Mouse (Mus musculus) midbrain, embryonic 16.5 days (tissue): ENCODE measurements at regions not wholly inside any gene's neighbourhood (a gene's known extent, or its start where the extent isn't known, plus 50 kb on each side); places are given as distances from the start of the nearest gene placed in this dataset.
"Not testable (repeated sequence)": the region's sequence is repeated elsewhere in the genome, so short reads cannot be mapped to it uniquely, and the experiment has no call there.

ENCODE experiments used
- ATAC-seq: fragments of 200-750 bp; cut with Nextera tagmentation; 2 replicates; pipeline ENCODE4 v1.8.0; 2017; ENCODE audit warnings: moderate TSS enrichment
- H3K27ac ChIP-seq: fragments of 300-500 bp; sonication (generic); 2 replicates; pipeline ENCODE4 v1.5.1; 2014; ENCODE audit warnings: mild to moderate bottlenecking, low read length, mixed read lengths
- H3K27me3 ChIP-seq: fragments of 300-500 bp; sonication (generic); 2 replicates; pipeline ENCODE4 v1.6.1; 2014; ENCODE audit warnings: low read depth, low read length, mixed read lengths; ENCODE audit not compliant: control insufficient read depth, insufficient read depth
- H3K36me3 ChIP-seq: fragments of 300-500 bp; sonication (generic); 2 replicates; pipeline ENCODE4 v1.6.1; 2014; ENCODE audit warnings: mild to moderate bottlenecking, low read length, moderate library complexity, mixed read lengths; ENCODE audit not compliant: control insufficient read depth, insufficient read depth
- H3K4me1 ChIP-seq: fragments of 300-500 bp; sonication (generic); 2 replicates; pipeline ENCODE4 v1.6.1; 2014; ENCODE audit warnings: mild to moderate bottlenecking, low read length, mixed read lengths; ENCODE audit not compliant: control insufficient read depth, insufficient read depth
- H3K4me2 ChIP-seq: fragments of 300-500 bp; sonication (generic); 2 replicates; pipeline ENCODE4 v1.6.1; 2014; ENCODE audit warnings: mild to moderate bottlenecking, low read length, mixed read lengths
- H3K4me3 ChIP-seq: fragments of 300-500 bp; sonication (generic); 2 replicates; pipeline ENCODE4 v1.5.1; 2014; ENCODE audit warnings: low read depth, mild to moderate bottlenecking, low read length, moderate library complexity, mixed read lengths
- H3K9ac ChIP-seq: fragments of 300-500 bp; sonication (generic); 2 replicates; pipeline ENCODE4 v1.6.1; 2014; ENCODE audit warnings: low read depth, low read length, mixed read lengths
- H3K9me3 ChIP-seq: fragments of 300-500 bp; sonication (generic); replicated peaks from 2 replicates; pipeline ENCODE4 v1.6.1; 2014; ENCODE audit warnings: mild to moderate bottlenecking, low read length, mixed read lengths; ENCODE audit not compliant: control insufficient read depth, poor library complexity, severe bottlenecking
- WGBS: fragments of 180-500 bp; shearing (Covaris S2); extraction: QIAGEN DNeasy Blood & Tissue Kit; methylation state at CpG from one replicate; pipeline ENCODE4 v1.1.7; 2014; 5-methylcytosine and 5-hydroxymethylcytosine counted together

GRCm38 (mm10) chr7:39655287-39655652 is 137.7 kb downstream of the Zfp619 start:
- not testable (repeated sequence) for H3K27me3 ChIP-seq, H3K36me3 ChIP-seq, H3K4me1 ChIP-seq, H3K9me3 ChIP-seq
- peak; percentile 91 for ATAC-seq
- 18% methylated on average over 20 of the region's 23 CpGs for WGBS
- Histone ChIP-seq H3K9ac (peak overlapping the region; percentile 65; the same call in 1 of the 2 replicates), H3K4me2 (peak overlapping the region; percentile 71), H3K27ac (peak overlapping the region; percentile 85), H3K4me3 (peak overlapping the region; percentile 43)

DNA sequence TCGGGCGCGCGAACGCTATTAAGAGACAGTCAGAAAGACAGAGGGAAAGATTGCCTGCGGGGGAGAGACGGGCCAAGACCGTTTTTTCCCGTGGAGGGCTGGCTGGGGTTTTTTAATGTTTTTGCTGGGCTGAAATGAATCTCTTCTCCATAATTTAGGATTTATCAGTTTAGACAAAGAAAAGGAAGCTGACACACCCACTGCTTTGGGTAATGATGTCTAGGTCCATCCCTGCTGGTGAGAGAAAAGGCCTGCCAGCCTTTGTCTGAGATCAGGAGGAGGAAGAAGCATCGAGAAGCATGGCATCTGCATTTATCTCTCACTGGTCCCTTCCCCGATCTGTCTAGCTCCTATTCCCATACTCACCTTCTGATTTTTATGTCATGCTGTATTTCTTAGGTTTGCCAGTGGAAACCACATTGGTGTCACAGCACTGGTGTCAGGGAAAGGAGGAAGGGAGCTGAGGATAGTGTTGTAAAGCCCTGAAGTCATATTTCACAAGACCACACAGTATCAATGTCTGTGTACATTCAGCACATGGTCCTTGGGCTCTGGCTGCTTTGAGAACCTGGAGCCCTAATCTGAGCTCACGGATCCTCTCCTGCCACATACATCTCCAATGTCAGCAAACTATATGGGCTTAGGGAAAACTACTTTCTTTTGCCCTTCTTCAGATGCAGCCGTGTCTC is 138.3 kb downstream of the Zfp619 start:
- H3K4me3 ChIP-seq: peak overlapping the region; percentile 43
- no peaks in the 10 kb centered on the region for H3K9me3 ChIP-seq
- ATAC-seq: peak; percentile 68
- peak overlapping the region; percentile 85 for H3K27ac ChIP-seq
- H3K4me2 ChIP-seq: peak overlapping the region; percentile 71
- no peaks in the 10 kb centered on the region for H3K36me3 ChIP-seq
- H3K9ac ChIP-seq: peak overlapping the region; percentile 65
- WGBS: 33% methylated on average over 13 of the region's 13 CpGs
- H3K4me1 ChIP-seq: peaks cover 7% of the 10 kb centered on the region; the same call in 1 of the 2 replicates
- H3K27me3 ChIP-seq: no peaks in the 10 kb centered on the region

GRCm38 (mm10) chr7:39659597-39659996 is 142.0 kb downstream of the Zfp619 start:
- no peak overlapping the region for H3K4me3 ChIP-seq
- 51% methylated on average over 5 of the region's 5 CpGs for WGBS
- no peaks in the 10 kb centered on the region for H3K9me3 ChIP-seq
- no peak overlapping the region for H3K9ac ChIP-seq
- H3K27me3 ChIP-seq: no peaks in the 10 kb centered on the region
- H3K36me3 ChIP-seq: no peaks in the 10 kb centered on the region
- no peak overlapping the region for H3K27ac ChIP-seq
- peaks cover 7% of the 10 kb centered on the region; the same call in 1 of the 2 replicates for H3K4me1 ChIP-seq
- no peak for ATAC-seq
- no peak overlapping the region for H3K4me2 ChIP-seq

DNA sequence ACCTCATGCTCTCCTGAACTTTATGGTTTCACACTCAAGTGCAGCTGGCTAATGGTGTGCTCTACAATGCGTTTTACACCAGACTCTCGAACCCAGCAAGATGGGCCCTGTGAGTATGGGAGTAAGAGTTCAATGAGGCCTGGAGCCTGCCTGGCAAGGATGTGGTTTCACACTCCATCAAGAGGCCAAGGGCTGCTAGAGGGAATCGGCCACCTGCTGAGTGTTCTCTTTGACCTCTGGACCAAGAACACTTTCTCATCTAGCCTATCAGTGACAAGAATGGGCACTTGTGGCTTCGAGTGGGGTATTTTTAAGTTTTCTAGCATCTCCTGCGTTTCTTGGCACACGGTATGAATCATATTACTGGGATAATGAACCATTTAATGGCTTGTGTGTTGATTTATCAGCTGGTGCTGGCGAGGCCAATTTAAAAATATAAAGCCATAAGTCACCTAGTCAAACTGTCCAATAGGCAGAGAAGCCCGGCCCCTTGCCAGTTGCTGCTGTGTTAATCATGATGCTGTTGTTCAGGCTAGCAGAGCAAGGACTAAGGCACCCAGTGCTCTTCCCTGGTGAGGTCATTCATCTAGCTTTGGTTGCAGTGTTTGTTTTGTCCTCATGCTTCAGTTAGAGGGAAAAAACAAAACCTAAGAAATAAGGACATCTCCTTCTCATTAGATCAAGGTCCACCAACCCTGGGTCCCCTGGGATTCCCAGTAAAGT is 157.7 kb downstream of the Zfp619 start:
- WGBS: 86% methylated on average over 8 of the region's 8 CpGs
- no peak for ATAC-seq

DNA sequence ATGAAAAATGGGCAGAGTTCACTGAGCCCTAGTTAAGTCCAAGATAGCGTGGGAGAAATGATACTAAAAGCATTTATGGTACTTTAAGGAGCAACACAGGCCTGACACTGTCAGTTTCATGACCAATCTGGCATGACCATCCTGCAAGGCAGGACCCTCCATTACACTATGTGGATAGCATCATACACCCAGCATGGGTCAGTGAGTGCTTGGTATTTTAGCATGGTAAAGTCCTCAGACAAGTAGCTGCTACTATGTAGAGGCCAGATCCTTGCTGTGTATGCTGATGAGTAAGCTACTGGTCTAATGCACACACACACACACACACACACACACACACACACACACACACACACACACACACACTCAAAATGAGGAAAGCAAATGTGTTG is 158.3 kb downstream of the Zfp619 start:
- no peak overlapping the region for H3K4me2 ChIP-seq
- H3K36me3 ChIP-seq: no peaks in the 10 kb centered on the region
- no peaks in the 10 kb centered on the region for H3K9me3 ChIP-seq
- no peaks in the 10 kb centered on the region for H3K4me1 ChIP-seq
- 69% methylated on average over 1 of the region's 1 CpGs for WGBS
- no peak overlapping the region for H3K4me3 ChIP-seq
- H3K27ac ChIP-seq: no peak overlapping the region
- no peak for ATAC-seq
- no peaks in the 10 kb centered on the region for H3K27me3 ChIP-seq
- no peak overlapping the region for H3K9ac ChIP-seq

More for the DNA sequence above, 157.7 kb downstream of the Zfp619 start:
- no peak overlapping the region for H3K9ac ChIP-seq
- no peaks in the 10 kb centered on the region for H3K27me3 ChIP-seq
- H3K9me3 ChIP-seq: no peaks in the 10 kb centered on the region
- H3K36me3 ChIP-seq: no peaks in the 10 kb centered on the region
- no peak overlapping the region for H3K4me3 ChIP-seq
- H3K4me1 ChIP-seq: no peaks in the 10 kb centered on the region
- H3K27ac ChIP-seq: no peak overlapping the region
- H3K4me2 ChIP-seq: no peak overlapping the region

- H3K27ac ChIP-seq: no peak overlapping the region
- H3K4me1 ChIP-seq: no peaks in the 10 kb centered on the region
- 62% methylated on average over 2 of the region's 2 CpGs for WGBS
- no peaks in the 10 kb centered on the region for H3K9me3 ChIP-seq
- no peaks in the 10 kb centered on the region for H3K27me3 ChIP-seq
- no peak overlapping the region for H3K9ac ChIP-seq
- no peaks in the 10 kb centered on the region for H3K36me3 ChIP-seq
- no peak overlapping the region for H3K4me3 ChIP-seq
- no peak for ATAC-seq
- H3K4me2 ChIP-seq: no peak overlapping the region
Measured at GRCm38 (mm10) chr7:39680411-39680810, 162.8 kb downstream of the Zfp619 start.

- H3K27me3 ChIP-seq: no peaks in the 10 kb centered on the region
- WGBS: 81% methylated on average over 2 of the region's 2 CpGs
Measured at GRCm38 (mm10) chr7:39696589-39696988, 179.0 kb downstream of the Zfp619 start.

DNA sequence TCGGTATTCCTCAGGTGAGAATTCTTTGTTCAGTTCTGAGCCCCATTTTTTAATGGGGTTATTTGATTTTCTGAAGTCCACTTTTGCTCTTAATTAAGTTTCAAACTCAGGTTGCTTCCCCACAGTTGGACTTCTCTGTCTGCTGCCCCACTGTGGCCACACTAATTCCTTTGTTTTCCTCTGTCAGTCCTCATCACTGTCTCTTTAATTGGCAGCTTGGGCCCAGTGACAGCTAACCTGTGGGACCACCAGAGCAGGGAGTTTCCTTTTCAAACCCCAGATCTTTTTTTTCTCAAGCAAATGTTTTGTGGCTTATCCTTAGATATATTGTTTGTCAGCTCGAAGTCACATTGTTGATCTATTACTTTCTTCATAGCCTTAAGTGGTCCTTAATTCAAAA is 183.9 kb downstream of the Zfp619 start:
- H3K4me3 ChIP-seq: no peak overlapping the region
- no peak overlapping the region for H3K27ac ChIP-seq
- no peak overlapping the region for H3K4me2 ChIP-seq
- no peaks in the 10 kb centered on the region for H3K36me3 ChIP-seq
- H3K27me3 ChIP-seq: no peaks in the 10 kb centered on the region
- no peak for ATAC-seq
- WGBS: 51% methylated on average over 2 of the region's 2 CpGs
- peaks cover 8% of the 10 kb centered on the region for H3K4me1 ChIP-seq
- H3K9ac ChIP-seq: no peak overlapping the region
- no peaks in the 10 kb centered on the region for H3K9me3 ChIP-seq

More at GRCm38 (mm10) chr7:39696589-39696988, 179.0 kb downstream of the Zfp619 start:
- ATAC-seq: no peak
- Histone ChIP-seq H3K4me1 (no peaks in the 10 kb centered on the region), H3K9me3 (no peaks in the 10 kb centered on the region), H3K36me3 (no peaks in the 10 kb centered on the region), H3K9ac (no peak overlapping the region), H3K4me2 (no peak overlapping the region), H3K4me3 (no peak overlapping the region), H3K27ac (no peak overlapping the region)
